Mouse (Mus musculus): ENCODE data around the gene 4933402J07Rik.

Gene 4933402J07Rik
- long read RNA-seq, experiment 1 = 0 reads
- long read RNA-seq, experiment 2 = 0 reads

DNA sequence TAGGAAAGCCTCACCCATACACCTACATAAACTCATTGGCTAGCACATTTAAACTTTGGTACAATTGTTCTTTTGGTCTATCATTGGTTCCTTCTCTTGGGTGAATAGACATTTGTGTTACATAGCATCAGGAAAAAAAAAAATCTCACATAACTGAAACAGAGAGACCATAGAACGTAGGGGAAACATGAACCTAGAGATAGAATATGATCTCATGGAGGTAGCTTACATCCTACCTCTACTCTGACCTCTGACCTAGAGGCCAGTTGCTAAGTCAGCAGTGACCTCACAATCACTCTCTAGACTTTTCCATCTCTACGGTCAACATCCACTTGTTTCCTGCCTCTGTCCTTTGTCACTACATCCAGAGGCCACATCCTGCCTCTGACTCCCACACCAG is at the start of gene 4933402J07Rik:
Gene 4933402J07Rik, plus strand, starts transcription at position 301 of the 400 bp plus-strand sequence.
- intact Hi-C loops (cut with DNase I) = no loop called here

DNA sequence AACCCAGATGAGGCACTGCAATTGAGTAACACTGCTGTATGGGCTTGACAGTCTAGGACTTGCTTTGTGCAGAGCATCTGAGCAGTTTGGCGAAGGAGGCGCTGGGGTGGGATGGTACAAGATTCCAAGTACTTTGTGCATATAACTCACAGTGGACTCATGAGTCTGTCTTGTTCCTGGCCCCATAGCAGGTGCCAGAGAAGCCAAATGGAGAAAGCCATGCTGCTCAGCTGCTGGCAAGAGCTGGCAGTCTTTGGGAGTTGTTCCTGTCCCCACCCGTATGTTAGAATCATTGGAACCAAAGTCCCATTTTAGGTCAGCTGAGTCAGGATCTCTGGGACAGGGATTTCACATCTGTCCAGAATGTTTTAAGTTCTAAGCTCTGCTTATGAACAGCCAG is 46.5 kb upstream of the 4933402J07Rik start:
- intact Hi-C loops (cut with DNase I) = no loop called here

DNA sequence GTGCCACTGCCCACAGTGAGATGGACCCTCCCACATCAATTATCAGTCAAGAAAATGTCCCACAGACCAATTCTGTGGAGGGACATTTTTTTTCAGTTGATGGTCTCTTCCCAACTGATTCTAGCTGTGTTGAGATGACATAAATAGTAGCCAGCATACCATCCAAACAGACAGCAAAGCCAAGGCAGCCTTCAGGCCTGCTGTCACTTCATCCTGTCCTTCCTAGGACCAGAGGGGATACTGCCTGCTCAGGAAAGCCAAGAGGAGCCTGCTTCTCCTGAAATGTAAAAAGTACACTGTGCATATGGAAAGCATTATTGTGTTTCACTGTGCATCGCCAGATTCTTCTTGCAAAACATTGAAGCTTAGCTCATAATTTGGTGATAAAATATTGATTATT is 38.6 kb upstream of the 4933402J07Rik start:
- intact Hi-C loops (cut with DNase I) = no loop called here

DNA sequence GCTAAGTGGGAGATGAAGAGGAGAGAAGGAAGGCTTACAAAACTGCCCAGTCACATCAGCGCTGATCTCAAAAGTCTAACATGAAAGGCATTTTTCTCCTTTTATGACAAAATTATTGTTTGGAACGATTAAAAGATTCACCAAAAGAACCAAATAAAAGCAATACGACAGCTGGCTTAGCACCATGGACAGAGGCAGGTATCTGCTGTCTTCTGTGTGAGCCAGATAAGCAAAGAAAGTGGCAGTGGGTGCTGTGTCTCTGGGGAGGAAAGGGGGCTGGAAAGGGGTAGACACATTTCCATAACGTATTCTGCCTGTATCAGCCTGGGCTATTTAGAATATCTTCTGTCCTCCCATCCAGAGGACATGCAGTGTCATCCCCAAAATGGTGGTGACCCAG is 32.5 kb upstream of the 4933402J07Rik start:
- intact Hi-C loops (cut with DNase I) = no loop called here

DNA sequence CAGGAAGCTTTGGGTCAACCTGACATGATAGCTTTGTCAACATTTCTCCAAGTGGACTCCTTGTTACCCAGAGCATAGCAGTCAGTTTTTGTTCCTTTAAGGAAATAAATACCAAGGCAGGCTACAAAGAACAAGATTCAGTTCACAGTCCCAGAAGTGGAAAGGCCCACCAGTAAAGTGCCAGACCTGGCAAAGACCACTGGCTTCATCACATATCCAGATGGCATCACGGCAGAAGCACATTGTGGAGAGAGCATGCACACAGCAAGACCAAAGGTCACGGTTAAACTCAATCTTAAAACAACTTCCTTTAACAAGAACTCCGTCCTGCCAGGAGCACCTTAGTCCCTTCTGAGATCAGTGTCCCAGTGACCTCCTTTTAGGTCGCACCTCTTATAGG is 30.2 kb upstream of the 4933402J07Rik start:
- intact Hi-C loops (cut with DNase I) = no loop called here

DNA sequence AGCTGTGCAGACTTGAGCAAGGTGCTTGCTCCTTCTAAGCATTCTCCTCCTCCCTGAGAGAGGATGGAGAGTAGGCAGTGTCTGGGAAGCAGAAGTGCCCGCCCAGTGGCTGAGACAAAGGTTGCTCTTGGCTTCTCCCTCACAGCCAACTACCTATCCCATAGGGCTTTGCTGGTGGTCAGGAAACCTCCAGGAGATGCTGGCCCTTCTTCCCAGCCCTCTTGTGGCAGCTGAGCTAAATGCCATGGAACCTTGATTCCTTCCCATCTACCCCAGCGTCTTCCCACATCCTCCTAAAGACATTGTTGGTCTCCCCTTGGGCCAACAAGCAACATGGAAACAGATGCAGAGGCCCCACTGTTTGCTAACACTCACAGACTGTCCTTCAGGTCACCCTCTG is 28.8 kb upstream of the 4933402J07Rik start:
- intact Hi-C loops (cut with DNase I) = no loop called here

DNA sequence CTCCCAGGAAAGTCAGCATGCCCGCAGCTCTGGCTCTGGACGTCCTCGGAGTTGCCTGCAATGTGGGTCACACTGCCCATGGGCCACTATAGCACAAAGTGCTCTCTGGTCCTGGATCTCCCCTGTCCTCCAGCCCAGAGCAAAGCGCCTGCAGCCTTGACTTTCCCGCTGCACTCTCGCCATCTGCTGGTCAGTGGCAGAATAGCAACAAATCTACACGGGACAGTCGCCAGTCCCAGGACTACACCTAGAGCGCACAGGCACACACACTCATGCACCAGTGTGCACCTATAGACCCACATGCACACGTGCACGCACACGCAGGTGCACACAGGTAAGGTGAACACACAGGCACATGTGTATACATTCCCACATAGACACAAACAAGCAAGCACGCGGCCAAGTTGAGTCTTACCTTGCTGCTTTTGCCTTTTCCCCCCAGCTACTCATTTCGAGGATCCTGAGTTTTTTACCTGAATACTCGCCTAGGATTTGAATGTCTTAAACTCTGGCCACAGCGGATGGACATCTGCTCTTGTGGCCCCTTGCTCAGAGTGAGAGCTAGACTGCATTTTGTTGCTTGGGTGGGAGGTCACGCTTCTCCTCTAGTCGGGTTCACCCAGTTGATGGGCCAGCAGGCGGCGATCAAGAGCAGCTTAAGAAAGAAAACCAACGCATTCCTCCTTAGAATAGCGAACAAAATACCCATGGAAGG is 26.9 kb upstream of the 4933402J07Rik start:
- intact Hi-C loops (cut with DNase I) = loop anchor here (1.0 to 2.0 kb wide), 2 partner anchors 318 to 602 kb away; no protein-coding TSS in a partner anchor

DNA sequence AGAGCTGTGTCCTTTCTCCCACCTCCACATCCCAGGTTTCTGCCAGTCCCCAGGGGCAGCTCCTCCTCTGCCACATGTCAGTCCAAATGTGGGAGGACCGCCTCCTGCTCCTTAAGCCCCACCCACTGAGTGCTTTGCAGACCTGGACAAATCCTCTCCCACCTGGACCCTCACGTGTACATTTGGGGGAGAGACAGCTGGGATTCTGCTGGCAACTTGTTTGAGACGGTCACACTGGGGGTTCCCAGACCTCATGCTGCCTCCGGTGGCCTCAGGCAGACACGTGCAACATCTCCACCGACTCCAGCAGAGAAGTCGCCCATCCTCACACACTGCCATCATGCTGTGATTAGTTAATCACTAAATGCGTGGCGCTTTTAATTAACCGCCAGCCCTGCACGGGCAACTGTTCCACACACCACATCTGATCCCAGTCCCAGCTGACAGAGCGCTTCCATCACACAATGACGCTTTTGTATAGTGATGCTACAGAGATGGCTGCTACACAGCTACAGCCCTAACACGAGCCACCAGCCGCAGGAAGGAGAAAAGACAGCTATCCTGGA is 23.7 kb upstream of the 4933402J07Rik start:
- intact Hi-C loops (cut with DNase I) = no loop called here

DNA sequence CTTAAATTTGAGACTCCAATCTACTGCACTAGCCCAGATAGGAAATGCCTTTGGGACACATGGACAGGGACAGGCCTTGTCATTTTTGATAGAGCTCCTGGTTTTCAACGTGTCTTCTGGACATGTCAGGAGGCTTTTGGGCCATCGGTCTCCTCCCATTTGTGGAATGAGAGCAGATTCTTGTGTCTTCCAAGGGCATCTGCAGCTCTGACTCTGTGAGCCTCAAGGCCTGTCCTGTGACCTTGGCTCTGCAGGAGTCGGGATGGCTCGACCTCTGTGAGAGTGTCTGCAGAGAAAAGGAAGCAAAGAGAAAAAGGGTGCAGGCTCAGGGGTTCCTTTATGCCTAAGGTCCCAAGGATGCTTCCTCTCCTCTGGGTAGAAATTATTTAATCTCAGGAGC is 13.8 kb upstream of the 4933402J07Rik start:
- intact Hi-C loops (cut with DNase I) = no loop called here

DNA sequence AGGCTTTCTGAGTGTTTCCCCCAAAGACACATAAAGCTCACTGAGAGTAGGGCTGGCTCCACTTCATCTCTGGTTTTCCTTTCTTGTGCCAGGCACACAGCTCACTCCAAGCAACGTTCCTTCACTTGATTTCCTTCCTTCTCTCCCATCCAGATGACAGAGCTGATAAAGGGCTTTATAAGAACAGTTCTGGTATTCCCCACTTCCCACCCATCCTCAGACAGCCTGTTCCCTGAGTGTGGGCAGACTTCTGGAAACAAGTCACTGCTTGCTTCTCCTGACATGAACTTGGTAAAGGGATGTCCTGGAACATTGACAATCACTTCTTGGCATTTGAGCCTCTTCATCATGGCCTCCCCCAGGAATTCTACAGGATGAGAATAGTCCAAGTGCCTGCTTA is 10.9 kb upstream of the 4933402J07Rik start:
- intact Hi-C loops (cut with DNase I) = no loop called here

DNA sequence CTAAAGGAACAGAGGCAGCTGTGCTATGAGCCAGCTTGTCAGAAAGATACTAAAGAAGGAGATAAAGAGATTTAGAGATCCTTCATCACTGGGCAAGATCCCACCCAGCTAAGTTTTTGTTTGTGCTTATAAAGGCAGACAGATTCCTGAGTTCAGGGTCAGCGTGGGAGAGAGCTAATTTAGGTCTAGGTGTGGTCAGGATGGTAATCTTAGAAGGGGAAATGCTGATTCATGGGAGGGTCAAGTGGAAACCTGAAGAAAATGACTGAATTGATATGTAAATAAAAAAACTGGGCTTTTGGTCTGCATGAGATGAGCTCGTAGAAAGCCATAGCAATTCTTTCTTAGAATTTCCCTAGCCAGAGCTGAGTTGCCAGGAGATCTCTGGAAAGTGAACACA is 2.9 kb upstream of the 4933402J07Rik start:
- intact Hi-C loops (cut with DNase I) = no loop called here

DNA sequence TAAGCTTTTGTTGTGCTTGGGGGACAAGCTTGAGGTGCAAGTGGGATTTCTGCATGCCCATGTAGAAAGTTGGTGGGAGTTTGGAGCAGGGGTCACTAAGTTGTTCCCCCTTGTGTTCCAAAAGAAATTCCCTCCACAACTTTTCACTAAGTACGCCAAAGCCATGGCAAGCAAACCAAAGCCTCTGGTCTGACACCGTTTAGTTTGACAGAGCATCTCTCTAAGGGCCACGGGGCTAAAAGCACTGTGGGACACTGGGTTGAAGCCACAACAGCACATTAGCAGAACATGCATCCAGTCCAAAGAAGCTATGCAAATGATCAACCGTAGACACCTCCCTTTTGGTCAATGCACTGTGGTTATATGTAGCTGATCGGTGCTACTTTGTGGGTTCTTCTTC is 5.5 kb downstream of the 4933402J07Rik start:
- intact Hi-C loops (cut with DNase I) = no loop called here

DNA sequence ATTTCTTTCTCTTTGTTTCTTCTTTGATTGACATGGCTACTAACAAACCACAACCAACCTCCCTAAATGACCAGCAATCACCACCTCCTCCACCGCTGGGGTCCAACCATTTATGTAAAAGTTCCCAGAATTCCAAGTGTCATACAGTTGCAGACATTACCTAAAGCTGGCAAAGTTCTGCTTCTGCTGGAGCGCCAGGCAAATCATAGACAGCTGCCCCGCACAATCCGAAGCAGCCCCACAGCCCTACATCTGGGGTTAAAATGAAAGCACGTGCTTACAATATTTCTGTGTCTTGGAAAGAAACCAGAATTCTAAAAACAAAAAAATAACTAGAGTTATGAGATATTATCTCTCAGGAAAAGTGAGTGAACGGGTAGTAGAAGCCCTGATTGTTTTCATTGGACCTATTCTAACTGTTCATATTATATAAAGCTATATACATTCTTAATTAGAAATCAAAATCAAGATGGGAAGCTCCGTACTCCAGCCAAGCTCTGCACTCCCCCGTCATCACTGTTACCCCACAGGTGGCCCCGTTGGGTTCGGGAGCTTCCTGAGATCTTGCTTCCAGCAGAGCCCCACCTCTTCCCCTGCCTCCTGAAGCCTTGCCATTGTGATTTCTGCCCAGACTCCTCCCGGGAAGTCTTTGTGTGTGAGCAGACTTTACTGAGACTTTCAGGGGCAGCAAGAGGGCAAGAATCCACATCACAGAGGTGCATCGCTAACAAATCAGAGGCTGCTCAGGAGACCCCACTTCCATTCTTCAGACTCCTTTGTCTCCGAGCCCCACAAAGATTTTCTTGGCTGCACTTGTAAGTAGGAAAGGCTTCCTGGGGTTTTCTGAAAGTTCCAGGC is 6.3 kb downstream of the 4933402J07Rik start:
- intact Hi-C loops (cut with DNase I) = no loop called here

DNA sequence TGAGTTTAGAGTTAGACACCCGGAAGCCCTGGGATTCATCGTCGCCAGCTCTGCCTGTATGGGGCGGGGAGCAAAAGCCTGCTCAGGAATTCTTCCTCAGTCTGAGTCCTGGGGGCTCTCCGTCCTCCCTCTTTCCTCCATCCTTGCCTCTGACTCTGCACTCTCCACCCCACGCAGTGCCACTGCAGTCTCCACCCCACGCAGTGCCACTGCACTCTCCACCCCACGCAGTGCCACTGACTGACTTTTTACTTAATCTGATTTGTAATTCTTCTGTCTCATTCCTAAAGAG is 6.9 kb downstream of the 4933402J07Rik start:
- intact Hi-C loops (cut with DNase I) = no loop called here

DNA sequence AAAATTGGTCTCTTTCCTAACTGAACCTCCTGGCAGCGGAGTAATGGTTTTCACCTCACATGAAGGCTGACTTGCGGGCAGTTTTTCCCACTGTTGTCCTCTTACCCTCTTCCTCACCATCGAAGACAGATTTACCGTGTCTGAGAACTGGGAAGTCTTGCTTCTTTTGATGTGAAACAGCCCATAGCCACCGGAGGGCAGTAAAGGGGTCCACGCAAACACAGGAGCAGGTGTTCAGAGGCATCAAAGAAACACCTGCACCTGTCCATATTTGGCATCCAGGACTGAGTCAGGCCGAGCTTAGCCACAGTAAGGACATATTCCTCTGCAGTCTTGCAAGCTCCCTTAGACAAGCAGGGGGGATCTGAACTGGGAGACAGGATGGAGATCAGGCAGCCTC is 7.2 kb downstream of the 4933402J07Rik start:
- intact Hi-C loops (cut with DNase I) = no loop called here

DNA sequence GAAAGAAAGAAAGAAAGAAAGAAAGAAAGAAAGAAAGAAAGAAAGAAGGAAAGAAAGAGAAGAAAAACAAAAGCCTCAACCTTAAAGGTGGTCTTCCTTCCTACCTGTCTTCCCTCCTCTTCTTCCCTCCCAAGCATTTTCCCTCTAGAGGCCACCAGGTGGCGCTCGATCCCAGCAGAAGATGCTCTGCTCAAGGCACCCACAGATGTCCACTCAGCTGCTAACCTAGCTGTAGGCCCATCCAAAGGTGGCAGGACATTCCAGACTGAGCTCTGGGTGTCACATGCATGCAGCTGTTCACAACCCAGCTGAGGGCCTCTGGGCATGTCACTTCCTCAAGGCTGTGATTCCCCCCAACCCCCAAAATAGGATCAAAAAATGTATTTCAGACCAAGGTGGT is 30.6 kb downstream of the 4933402J07Rik start:
- intact Hi-C loops (cut with DNase I) = loop anchor here (5.0 to 10.0 kb wide), 2 partner anchors 211 to 428 kb away; no protein-coding TSS in a partner anchor

DNA sequence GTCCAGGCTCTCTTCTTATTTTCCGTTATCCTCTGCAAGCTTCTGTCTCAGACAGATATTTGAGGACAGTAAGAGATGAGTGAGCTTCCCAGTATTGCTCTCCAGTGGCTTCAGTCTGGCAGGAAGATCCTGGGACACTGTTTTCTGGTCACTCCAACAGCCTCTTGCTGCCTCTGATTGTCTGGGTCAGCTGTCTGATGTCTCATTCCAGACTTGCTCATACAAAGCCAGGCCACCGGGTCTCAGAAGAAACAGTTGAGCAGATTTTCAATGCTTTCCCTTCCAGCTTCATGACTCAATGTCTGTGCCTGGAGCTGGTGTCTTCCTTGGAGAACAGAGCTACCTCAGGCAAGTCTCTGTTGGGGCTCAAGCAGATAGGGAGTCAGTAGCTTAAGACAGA is 39.1 kb downstream of the 4933402J07Rik start:
- intact Hi-C loops (cut with DNase I) = no loop called here

DNA sequence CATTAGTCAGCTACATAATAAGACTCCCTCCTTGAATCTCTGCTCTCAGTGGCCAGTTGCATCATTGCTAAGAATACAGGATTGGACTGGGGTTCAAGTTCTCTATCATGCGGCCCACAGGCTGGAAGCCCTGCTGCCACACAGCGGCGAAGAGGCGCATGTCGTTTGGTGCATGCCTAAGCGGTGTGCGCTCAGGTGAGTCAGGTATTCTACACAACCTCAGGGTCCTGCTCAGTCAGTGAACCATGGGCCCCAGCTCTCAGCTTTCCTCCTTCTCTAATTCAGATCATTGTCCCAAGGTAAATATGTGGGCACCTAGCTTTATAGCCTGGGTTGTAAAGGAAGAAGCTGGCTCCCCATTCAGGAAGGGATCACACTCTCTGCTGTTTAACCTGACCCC is 45.5 kb downstream of the 4933402J07Rik start:
- intact Hi-C loops (cut with DNase I) = no loop called here

DNA sequence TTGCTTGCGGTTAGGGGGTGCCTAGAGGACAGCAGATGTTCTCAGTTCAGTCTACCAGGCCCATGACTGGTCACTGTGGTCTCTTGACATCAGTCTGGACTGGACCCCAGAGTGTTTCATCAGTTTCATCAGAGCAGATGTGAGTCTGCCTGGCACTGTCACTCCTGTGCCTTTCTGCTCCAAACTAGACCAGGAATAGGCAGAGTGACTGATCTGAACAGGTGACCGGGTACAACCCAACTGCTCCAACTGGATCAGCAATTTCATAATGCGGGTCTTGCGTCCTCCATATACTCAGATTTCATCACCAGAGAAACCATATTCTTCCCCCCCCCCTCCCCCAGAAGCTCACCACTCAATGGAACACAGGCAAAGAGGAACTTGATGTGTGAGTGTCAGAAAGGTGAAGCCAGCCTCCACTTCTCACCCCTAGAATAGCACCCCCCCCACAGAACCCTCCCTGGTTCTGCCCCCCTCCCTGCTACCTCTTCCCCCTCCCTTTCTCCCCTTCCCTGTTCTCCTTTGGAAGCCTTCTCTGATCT is 46.1 kb downstream of the 4933402J07Rik start:
- intact Hi-C loops (cut with DNase I) = no loop called here

DNA sequence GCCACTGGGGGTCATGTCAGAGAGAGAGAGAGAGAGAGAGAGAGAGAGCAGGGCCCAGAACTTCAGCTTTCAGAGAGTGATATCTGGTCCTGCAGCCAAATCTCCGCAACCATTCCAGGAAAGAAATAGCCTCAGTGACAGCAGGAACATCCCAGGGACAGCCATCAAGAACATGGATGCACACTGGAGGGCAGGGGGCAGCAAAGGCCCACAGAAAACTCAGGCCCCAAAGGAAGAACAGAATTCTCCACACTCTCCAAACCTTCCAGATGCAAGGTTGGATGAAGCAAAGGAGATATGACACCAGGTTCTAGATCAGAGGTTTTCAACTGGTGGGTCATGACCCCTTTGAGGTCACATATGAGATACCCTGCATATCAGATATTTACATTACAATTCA is 50.0 kb downstream of the 4933402J07Rik start:
- intact Hi-C loops (cut with DNase I) = no loop called here

DNA sequence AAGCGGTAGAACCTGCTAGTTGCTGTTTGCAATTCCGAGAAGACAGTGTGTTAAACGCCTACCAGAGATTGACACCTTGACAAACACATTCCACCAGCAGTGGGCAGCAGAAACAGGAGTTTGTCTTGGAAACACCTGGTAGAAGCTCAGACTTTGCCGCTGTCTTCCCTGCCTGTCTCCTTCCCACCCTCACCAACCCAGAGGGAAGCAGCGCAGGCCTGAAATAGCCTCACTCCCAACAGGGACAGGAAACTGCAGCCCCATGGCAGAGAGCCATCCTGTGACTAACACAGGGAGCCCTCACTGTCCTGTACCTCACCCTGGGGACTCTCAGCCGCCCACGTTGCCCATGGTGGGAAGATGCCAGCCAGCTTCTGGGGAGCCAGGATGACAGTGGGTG is 55.5 kb downstream of the 4933402J07Rik start:
- intact Hi-C loops (cut with DNase I) = no loop called here

DNA sequence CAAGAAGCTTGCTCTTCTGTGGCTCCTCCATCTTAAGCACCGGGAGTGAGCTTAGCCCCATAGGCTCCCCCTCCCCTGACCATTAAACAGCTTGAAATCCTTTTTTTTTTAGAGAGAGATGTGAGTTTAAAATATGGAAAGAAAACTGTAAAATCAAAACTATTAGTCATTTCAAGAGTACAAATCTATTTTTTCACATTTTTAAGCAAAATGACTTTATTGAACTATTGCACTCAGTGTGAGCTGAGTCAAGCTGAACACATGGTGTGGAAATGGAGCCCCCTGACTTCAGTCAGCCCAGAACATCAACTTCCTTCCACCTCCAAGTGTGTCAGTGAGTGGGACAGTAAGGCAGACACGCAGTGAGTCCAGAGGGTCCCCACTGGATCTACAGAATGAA is 55.9 kb downstream of the 4933402J07Rik start:
- intact Hi-C loops (cut with DNase I) = no loop called here
